Mouse (Mus musculus): ENCODE data around the gene Fam83f.

DNA sequence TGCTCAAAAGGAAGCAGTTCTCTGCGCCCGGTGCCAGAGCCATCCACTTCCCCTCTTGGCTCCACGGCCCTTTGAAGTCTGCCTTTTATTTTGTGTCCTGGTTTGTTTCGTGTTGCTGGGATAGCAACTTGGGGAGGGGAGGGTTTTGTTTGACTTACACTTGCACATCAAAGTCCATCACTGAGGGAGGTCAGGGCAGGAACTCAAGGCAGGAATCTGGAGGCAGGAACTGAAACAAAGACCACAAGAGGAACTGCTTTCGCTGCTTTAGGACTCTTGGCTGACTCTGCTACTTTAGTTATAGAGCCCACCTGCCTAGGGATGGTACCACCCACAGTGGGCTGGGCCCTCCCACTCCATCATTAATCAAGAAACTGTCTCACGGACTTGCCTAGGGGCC lies 45.2 kb upstream of the Fam83f start:
- no peak for TF ChIP-seq CTCF (IDR thresholded peaks at IDR 0.05)
- TF ChIP-seq EP300 (IDR thresholded peaks at IDR 0.05): no peak

Data from lung, postnatal 0 days (tissue).